Mouse (Mus musculus): ENCODE data around the gene Suz12. TPM values are rescaled to one million over a fixed set of nuclear protein-coding genes. Genes with fewer than 3 reads are reported as not detected.
A peak's percentile ranks its signal among the peaks of the same experiment; 100 is the strongest.

Gene Suz12
- 26.1 and 36.1 TPM in 2 replicates for polyA plus RNA-seq (2014; fragmentation: Nextera tagmentation; extraction: Ambion mirVana)

GRCm38 (mm10) chr11:79992592-79993355, at the start of gene Suz12:
Suz12 (plus strand) TSS chr11:79993106.
- H3K4me2 ChIP-seq (replicated peaks; ENCODE audit: low read depth, low read length), result peak within 1 kb of the TSS; percentile 56
- peak within 1 kb of the TSS; percentile 96 for H3K4me3 ChIP-seq (ENCODE audit: low read depth, low read length)
- H3K9me3 ChIP-seq (ENCODE audit: control insufficient read depth, low read length), result no peaks in the 10 kb centered on the region
- no peaks in the 10 kb centered on the region for H3K36me3 ChIP-seq (ENCODE audit: control insufficient read depth, insufficient read depth, low read length)
- no peaks in the 10 kb centered on the region for H3K4me1 ChIP-seq (replicated peaks; ENCODE audit: control insufficient read depth, insufficient read depth, low read length)
- H3K9ac ChIP-seq (ENCODE audit: low read depth, low read length), result peak within 1 kb of the TSS; percentile 95
- ATAC-seq (ENCODE audit: low FRiP score), result peak; percentile 91
- peak; percentile 99 for DNase-seq (ENCODE audit: low spot score)
- no peaks in the 10 kb centered on the region for H3K27me3 ChIP-seq (ENCODE audit: control insufficient read depth, insufficient read depth, low read length)
- under 1% methylated on average over 63 of the region's 74 CpGs for WGBS
- peak within 1 kb of the TSS; percentile 99 for H3K27ac ChIP-seq (ENCODE audit: low read depth, low read length)

DNA sequence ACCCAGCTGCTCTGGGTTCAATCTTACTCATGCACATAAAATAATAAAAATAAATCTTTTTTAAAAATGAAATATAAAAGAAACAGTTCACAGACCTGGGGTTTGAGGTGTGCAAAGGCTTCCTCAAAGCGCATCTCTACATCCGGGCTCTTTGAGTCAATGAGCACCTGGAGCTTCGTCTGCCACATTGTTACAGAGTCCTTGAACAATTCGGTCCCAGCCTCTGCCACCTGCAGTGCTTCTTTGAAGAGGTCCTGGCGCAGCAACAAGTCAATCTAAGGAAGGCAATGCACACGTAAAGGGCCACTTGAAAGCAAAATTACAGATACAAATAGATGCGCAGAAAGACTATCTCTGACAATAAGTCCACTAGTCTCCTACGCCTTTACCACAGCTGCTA, 49.8 kb upstream of the Suz12 start:
- no peak for ATAC-seq (ENCODE audit: low FRiP score)
- peaks cover 15% of the 10 kb centered on the region; the same call in 1 of the 2 replicates for H3K36me3 ChIP-seq (ENCODE audit: control insufficient read depth, insufficient read depth, low read length)
- 95% methylated on average over 8 of the region's 8 CpGs for WGBS

DNA sequence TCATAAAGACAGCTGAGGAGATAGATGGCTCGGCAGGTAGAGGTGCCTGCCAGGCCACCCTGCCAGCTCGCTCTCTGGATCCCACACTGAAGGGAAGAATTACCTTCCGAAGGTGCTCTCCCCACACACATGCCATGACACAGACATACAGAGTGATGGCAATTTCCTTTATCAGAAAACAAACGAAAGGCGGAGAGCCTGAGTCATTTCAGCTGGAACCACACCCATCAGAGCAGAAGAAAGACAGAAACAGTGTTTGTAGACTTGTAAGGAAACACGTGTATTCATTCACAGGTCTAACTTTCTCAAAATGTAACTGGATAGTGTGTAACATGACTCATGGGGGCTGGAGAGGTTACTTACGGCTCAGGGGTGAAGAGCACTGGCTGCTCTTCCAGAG, 49.3 kb upstream of the Suz12 start:
- Histone ChIP-seq H3K27ac (ENCODE audit: low read depth, low read length) (no peak overlapping the region), H3K4me1 (replicated peaks; ENCODE audit: control insufficient read depth, insufficient read depth, low read length) (no peaks in the 10 kb centered on the region), H3K9ac (ENCODE audit: low read depth, low read length) (no peak overlapping the region), H3K4me3 (ENCODE audit: low read depth, low read length) (no peak overlapping the region), H3K9me3 (ENCODE audit: control insufficient read depth, low read length) (no peaks in the 10 kb centered on the region), H3K4me2 (replicated peaks; ENCODE audit: low read depth, low read length) (no peak overlapping the region), H3K27me3 (ENCODE audit: control insufficient read depth, insufficient read depth, low read length) (no peaks in the 10 kb centered on the region), H3K36me3 (ENCODE audit: control insufficient read depth, insufficient read depth, low read length) (peaks cover 17% of the 10 kb centered on the region; the same call in 1 of the 2 replicates)
- 91% methylated on average over 7 of the region's 7 CpGs for WGBS
- ATAC-seq (ENCODE audit: low FRiP score), result no peak
- DNase-seq (ENCODE audit: low spot score), result no peak

More for the DNA sequence above, 49.8 kb upstream of the Suz12 start:
- Histone ChIP-seq H3K9ac (ENCODE audit: low read depth, low read length) (no peak overlapping the region), H3K4me2 (replicated peaks; ENCODE audit: low read depth, low read length) (no peak overlapping the region), H3K27ac (ENCODE audit: low read depth, low read length) (no peak overlapping the region), H3K4me3 (ENCODE audit: low read depth, low read length) (no peak overlapping the region), H3K9me3 (ENCODE audit: control insufficient read depth, low read length) (no peaks in the 10 kb centered on the region), H3K27me3 (ENCODE audit: control insufficient read depth, insufficient read depth, low read length) (no peaks in the 10 kb centered on the region), H3K4me1 (replicated peaks; ENCODE audit: control insufficient read depth, insufficient read depth, low read length) (no peaks in the 10 kb centered on the region)
- no peak for DNase-seq (ENCODE audit: low spot score)

DNA sequence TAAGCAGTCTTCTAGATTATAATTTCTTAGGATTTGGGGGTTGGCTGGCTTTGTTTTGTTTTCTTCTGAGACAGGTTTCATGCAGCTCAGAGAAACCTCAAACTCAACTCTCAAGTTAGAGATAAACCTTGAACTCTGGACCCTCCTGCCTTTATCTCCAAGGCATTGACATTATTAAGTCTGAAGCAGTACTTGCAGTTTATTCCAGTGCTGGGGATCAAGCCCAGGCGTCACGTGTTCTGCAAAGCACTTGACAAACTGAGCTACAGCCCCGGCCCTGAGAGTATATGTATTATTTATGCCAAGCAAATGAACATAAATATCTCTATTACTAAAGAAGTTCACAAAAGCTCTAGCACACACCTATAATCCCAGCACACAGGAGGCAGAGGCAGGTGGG, 45.6 kb upstream of the Suz12 start:
- H3K36me3 ChIP-seq (ENCODE audit: control insufficient read depth, insufficient read depth, low read length), result peaks cover 13% of the 10 kb centered on the region; the same call in 1 of the 2 replicates
- H3K4me2 ChIP-seq (replicated peaks; ENCODE audit: low read depth, low read length), result no peak overlapping the region
- no peaks in the 10 kb centered on the region for H3K27me3 ChIP-seq (ENCODE audit: control insufficient read depth, insufficient read depth, low read length)
- WGBS, result 96% methylated on average over 3 of the region's 3 CpGs
- no peaks in the 10 kb centered on the region for H3K9me3 ChIP-seq (ENCODE audit: control insufficient read depth, low read length)
- no peaks in the 10 kb centered on the region for H3K4me1 ChIP-seq (replicated peaks; ENCODE audit: control insufficient read depth, insufficient read depth, low read length)
- H3K27ac ChIP-seq (ENCODE audit: low read depth, low read length), result no peak overlapping the region
- DNase-seq (ENCODE audit: low spot score), result no peak
- no peak for ATAC-seq (ENCODE audit: low FRiP score)
- H3K9ac ChIP-seq (ENCODE audit: low read depth, low read length), result no peak overlapping the region
- H3K4me3 ChIP-seq (ENCODE audit: low read depth, low read length), result no peak overlapping the region

DNA sequence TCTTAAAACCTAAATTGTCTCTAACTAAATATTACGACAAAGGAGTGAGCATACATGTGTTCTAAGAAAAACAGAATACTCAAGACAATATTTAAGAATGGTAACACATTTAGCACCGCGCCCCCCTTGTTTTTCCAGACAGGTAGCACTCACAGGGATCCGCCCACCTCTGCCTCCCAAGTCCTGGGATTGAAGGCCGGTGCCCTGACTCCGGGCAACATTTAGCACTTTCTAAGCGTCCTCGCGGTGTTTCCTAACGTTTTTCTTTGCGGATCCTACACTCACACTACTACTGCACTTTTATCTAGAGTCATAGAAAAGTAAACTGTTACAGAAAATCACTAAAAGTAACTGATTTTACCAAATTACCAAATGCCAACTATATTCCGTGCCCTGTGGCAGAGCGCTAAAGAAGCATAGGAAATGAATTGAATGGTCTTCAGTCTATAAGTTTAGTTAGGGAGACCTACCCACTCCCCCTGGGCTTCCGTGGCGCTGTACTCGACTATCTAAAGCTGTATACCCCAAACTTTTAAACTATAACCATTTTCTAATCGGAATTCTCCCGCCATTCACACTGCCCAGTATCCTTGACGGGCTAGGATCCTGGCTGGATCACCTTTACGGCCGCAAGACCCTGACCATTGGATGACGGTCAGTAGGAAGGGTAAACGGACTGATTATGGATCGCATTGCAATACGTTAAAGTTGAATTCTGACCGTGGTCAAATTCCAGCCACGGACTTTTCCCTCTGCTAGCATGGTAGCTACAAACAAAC, 31.4 kb upstream of the Suz12 start:
- no peaks in the 10 kb centered on the region for H3K27me3 ChIP-seq (ENCODE audit: control insufficient read depth, insufficient read depth, low read length)
- H3K36me3 ChIP-seq (ENCODE audit: control insufficient read depth, insufficient read depth, low read length), result no peaks in the 10 kb centered on the region
- no peaks in the 10 kb centered on the region for H3K4me1 ChIP-seq (replicated peaks; ENCODE audit: control insufficient read depth, insufficient read depth, low read length)
- H3K9me3 ChIP-seq (ENCODE audit: control insufficient read depth, low read length), result no peaks in the 10 kb centered on the region
- peak overlapping the region; percentile 47; the same call in 1 of the 2 replicates for H3K27ac ChIP-seq (ENCODE audit: low read depth, low read length)
- H3K4me3 ChIP-seq (ENCODE audit: low read depth, low read length), result peak overlapping the region; percentile 75
- ATAC-seq (ENCODE audit: low FRiP score) (0 out of 2 replicates have a peak, but pooled peaks have one; percentile 35), DNase-seq (ENCODE audit: low spot score) (peak; percentile 8)
- 5% methylated on average over 27 of the region's 27 CpGs for WGBS
- peak overlapping the region; percentile 52 for H3K4me2 ChIP-seq (replicated peaks; ENCODE audit: low read depth, low read length)
- H3K9ac ChIP-seq (ENCODE audit: low read depth, low read length), result peak overlapping the region; percentile 61

- no peaks in the 10 kb centered on the region for H3K36me3 ChIP-seq (ENCODE audit: control insufficient read depth, insufficient read depth, low read length)
- H3K27ac ChIP-seq (ENCODE audit: low read depth, low read length), result peak within 1 kb of the TSS; percentile 47; the same call in 1 of the 2 replicates
- no peaks in the 10 kb centered on the region for H3K27me3 ChIP-seq (ENCODE audit: control insufficient read depth, insufficient read depth, low read length)
- under 1% methylated on average over 45 of the region's 46 CpGs for WGBS
- peak within 1 kb of the TSS; percentile 61 for H3K9ac ChIP-seq (ENCODE audit: low read depth, low read length)
- H3K4me1 ChIP-seq (replicated peaks; ENCODE audit: control insufficient read depth, insufficient read depth, low read length), result no peaks in the 10 kb centered on the region
- peak within 1 kb of the TSS; percentile 52 for H3K4me2 ChIP-seq (replicated peaks; ENCODE audit: low read depth, low read length)
- no peaks in the 10 kb centered on the region for H3K9me3 ChIP-seq (ENCODE audit: control insufficient read depth, low read length)
- ATAC-seq (ENCODE audit: low FRiP score) (peak; percentile 93), DNase-seq (ENCODE audit: low spot score) (peak; percentile 100)
- peak within 1 kb of the TSS; percentile 75 for H3K4me3 ChIP-seq (ENCODE audit: low read depth, low read length)
These were observed 30.6 kb upstream of the Suz12 start, which contains the start of gene Utp6 for GRCm38 (mm10) chr11:79962125-79962876. Utp6 (minus strand) TSS chr11:79962390.

DNA sequence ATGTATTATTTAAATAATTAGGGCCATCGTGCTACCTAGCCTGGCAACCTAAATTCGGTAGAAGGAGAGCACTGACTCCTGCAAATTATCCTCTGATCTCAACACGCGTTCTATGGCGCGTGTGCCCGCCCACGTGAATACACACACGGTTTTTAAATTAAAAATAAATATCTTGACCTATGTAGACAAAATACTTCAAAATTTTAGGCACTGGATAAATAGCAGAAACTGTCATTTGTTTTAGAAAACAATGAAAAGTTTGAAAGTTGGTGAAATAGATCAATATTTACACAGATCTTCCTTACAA, 30.1 kb upstream of the Suz12 start:
- Histone ChIP-seq H3K27me3 (ENCODE audit: control insufficient read depth, insufficient read depth, low read length) (no peaks in the 10 kb centered on the region), H3K36me3 (ENCODE audit: control insufficient read depth, insufficient read depth, low read length) (no peaks in the 10 kb centered on the region), H3K9ac (ENCODE audit: low read depth, low read length) (peak overlapping the region; percentile 38; the same call in 1 of the 2 replicates), H3K4me3 (ENCODE audit: low read depth, low read length) (peak overlapping the region; percentile 75), H3K4me2 (replicated peaks; ENCODE audit: low read depth, low read length) (peak overlapping the region; percentile 42), H3K4me1 (replicated peaks; ENCODE audit: control insufficient read depth, insufficient read depth, low read length) (no peaks in the 10 kb centered on the region), H3K9me3 (ENCODE audit: control insufficient read depth, low read length) (no peaks in the 10 kb centered on the region), H3K27ac (ENCODE audit: low read depth, low read length) (no peak overlapping the region)
- no peak for DNase-seq (ENCODE audit: low spot score)
- 8% methylated on average over 9 of the region's 9 CpGs for WGBS
- peak; percentile 47; the same call in 1 of the 2 replicates for ATAC-seq (ENCODE audit: low FRiP score)

- ATAC-seq (ENCODE audit: low FRiP score), result no peak
These were observed 29.5 kb upstream of the Suz12 start for GRCm38 (mm10) chr11:79963212-79963974.

More at GRCm38 (mm10) chr11:79963212-79963974, 29.5 kb upstream of the Suz12 start:
- Histone ChIP-seq H3K27ac (ENCODE audit: low read depth, low read length) (no peak overlapping the region), H3K9me3 (ENCODE audit: control insufficient read depth, low read length) (no peaks in the 10 kb centered on the region), H3K36me3 (ENCODE audit: control insufficient read depth, insufficient read depth, low read length) (no peaks in the 10 kb centered on the region), H3K9ac (ENCODE audit: low read depth, low read length) (no peak overlapping the region), H3K4me2 (replicated peaks; ENCODE audit: low read depth, low read length) (no peak overlapping the region; the same call in 1 of the 2 replicates), H3K4me1 (replicated peaks; ENCODE audit: control insufficient read depth, insufficient read depth, low read length) (no peaks in the 10 kb centered on the region), H3K4me3 (ENCODE audit: low read depth, low read length) (no peak overlapping the region), H3K27me3 (ENCODE audit: control insufficient read depth, insufficient read depth, low read length) (no peaks in the 10 kb centered on the region)
- DNase-seq (ENCODE audit: low spot score), result peak; percentile 11
- 76% methylated on average over 8 of the region's 8 CpGs for WGBS
